Mouse (Mus musculus) forebrain, embryonic 16.5 days (tissue): ENCODE data around the gene Fosl1. TPM values are rescaled to one million over a fixed set of nuclear protein-coding genes. Genes with fewer than 3 reads are reported as not detected.

Experiments
- ATAC-seq: fragments of 200-750 bp; cut with Nextera tagmentation; 2 replicates; pipeline ENCODE4 v1.8.0; 2017; ENCODE audit warnings: mild to moderate bottlenecking, moderate library complexity
- H3K27ac ChIP-seq: fragments of 300-500 bp; sonication (generic); 2 replicates; pipeline ENCODE4 v1.5.1; 2014; ENCODE audit warnings: low read length, control low read depth
- H3K27me3 ChIP-seq: fragments of 300-500 bp; sonication (generic); replicated peaks from 2 replicates; pipeline ENCODE4 v1.6.1; 2014; ENCODE audit warnings: low read length; ENCODE audit not compliant: control insufficient read depth, insufficient read depth
- H3K36me3 ChIP-seq: fragments of 300-500 bp; sonication (generic); 2 replicates; pipeline ENCODE4 v1.6.1; 2014; ENCODE audit not compliant: control insufficient read depth, insufficient read depth
- H3K4me1 ChIP-seq: fragments of 300-500 bp; sonication (generic); replicated peaks from 2 replicates; pipeline ENCODE4 v1.6.1; 2014; ENCODE audit warnings: low read length; ENCODE audit not compliant: control insufficient read depth, insufficient read depth
- H3K4me2 ChIP-seq: fragments of 300-500 bp; sonication (generic); 2 replicates; pipeline ENCODE4 v1.6.1; 2014; ENCODE audit warnings: mild to moderate bottlenecking, low read length, control low read depth
- H3K4me3 ChIP-seq: fragments of 300-500 bp; sonication (generic); replicated peaks from 2 replicates; pipeline ENCODE4 v1.5.1; 2014; ENCODE audit warnings: mild to moderate bottlenecking, low read length, control low read depth
- H3K9ac ChIP-seq: fragments of 300-500 bp; sonication (generic); replicated peaks from 2 replicates; pipeline ENCODE4 v1.6.1; 2014; ENCODE audit warnings: low read depth, low read length, control low read depth
- H3K9me3 ChIP-seq: fragments of 300-500 bp; sonication (generic); 2 replicates; pipeline ENCODE4 v1.6.1; 2016; ENCODE audit warnings: low read length; ENCODE audit not compliant: control insufficient read depth
- WGBS: fragments of 180-500 bp; shearing (Covaris S2); extraction: QIAGEN DNeasy Blood & Tissue Kit; methylation state at CpG from one replicate; pipeline ENCODE4 v1.1.7; 2014; 5-methylcytosine and 5-hydroxymethylcytosine counted together
- polyA plus RNA-seq: library from polyadenylated mRNA; unstranded; fragments of >200 nt; fragmentation: Nextera tagmentation; extraction: Ambion mirVana; gene quantifications from 2 replicates; pipeline ENCODE4 v1.2.1, GENCODE M21; 2015

Fosl1 gene
- polyA plus RNA-seq, 1 experiment from 2014 or later = not detected

DNA sequence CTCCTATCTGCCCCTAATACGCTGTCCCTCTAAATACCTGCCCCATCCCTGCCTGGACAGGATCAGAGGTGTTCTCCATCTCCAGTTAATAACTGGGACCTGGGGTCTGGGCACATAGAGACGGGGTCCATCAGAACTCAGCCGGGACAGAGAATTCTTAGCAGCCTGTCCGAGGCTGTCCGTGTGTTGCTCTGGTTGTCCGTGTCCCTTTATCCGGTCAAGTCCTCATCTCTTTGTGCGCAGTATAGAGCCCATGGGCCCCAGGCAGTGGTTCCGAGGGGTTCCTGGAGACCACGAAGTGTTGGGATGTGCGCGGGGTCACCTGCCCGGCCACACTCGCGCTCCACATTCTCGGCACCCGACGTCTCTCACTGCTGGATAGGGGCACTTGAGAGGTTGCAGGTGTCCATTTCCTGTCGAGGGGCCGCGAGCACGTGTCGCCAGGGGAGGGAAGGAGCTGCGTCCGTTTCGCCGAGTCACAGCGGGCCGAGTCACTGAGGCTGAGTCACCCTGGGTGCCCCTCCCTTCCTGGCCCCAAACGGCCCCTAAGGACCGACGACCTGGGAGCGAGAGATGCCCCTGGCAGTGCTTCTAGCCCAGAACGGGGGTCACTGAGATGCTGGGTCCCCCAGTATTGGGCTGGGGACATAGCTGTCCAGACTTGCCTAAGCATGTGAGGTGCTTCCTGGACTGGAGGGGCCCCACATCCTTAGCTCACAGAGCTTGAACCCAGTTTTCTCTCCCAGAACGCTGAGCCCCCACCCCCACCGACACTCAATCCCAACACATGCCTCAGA is 1.2 kb downstream of the Fosl1 start:
- H3K9me3 ChIP-seq = no peaks in the 10 kb centered on the region
- no peak overlapping the region for H3K9ac ChIP-seq
- 8% methylated on average over 36 of the region's 36 CpGs for WGBS
- no peak overlapping the region for H3K27ac ChIP-seq
- no peak for ATAC-seq
- H3K4me2 ChIP-seq = peak overlapping the region; percentile 96
- H3K4me1 ChIP-seq = peaks cover 16% of the 10 kb centered on the region
- peak overlapping the region; percentile 59 for H3K4me3 ChIP-seq
- H3K27me3 ChIP-seq = peaks cover 39% of the 10 kb centered on the region
- no peaks in the 10 kb centered on the region for H3K36me3 ChIP-seq

- H3K27me3 ChIP-seq = peaks cover 37% of the 10 kb centered on the region
Measured at GRCm38 (mm10) chr19:5449673-5450072, 2.3 kb downstream of the Fosl1 start.

DNA sequence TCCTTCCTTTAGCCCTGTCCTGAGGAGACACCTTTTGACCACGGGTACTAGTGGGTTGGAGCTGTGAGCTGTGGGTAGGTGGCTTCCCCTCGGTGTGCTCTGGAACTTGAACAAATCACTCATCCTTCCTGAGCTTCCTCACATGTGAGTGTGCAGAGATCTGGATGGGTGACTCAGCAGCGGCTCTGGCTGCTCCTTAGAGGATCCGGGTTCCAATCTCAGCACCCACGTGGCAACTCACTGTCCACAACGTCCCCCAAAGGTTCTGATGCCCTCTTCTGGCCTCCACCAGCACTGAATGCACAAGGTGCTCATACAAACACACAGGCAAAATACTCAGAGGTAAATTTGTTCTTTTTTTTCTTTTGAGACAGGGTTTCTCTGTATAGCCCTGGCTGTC is 4.4 kb downstream of the Fosl1 start:
- ATAC-seq = no peak
- H3K4me3 ChIP-seq = no peak overlapping the region
- 0 out of 2 replicates have a peak, but pooled peaks cover 2% of the 10 kb centered on the region for H3K36me3 ChIP-seq
- H3K4me2 ChIP-seq = no peak overlapping the region
- H3K27me3 ChIP-seq = peaks cover 33% of the 10 kb centered on the region
- no peak overlapping the region for H3K27ac ChIP-seq
- WGBS = 83% methylated on average over 6 of the region's 6 CpGs
- H3K4me1 ChIP-seq = peaks cover 37% of the 10 kb centered on the region
- H3K9me3 ChIP-seq = no peaks in the 10 kb centered on the region
- no peak overlapping the region for H3K9ac ChIP-seq

More at GRCm38 (mm10) chr19:5449673-5450072, 2.3 kb downstream of the Fosl1 start:
- H3K36me3 ChIP-seq = 0 out of 2 replicates have a peak, but pooled peaks cover 2% of the 10 kb centered on the region
- no peak overlapping the region for H3K9ac ChIP-seq
- H3K4me1 ChIP-seq = peaks cover 17% of the 10 kb centered on the region
- no peak overlapping the region for H3K4me2 ChIP-seq
- H3K9me3 ChIP-seq = no peaks in the 10 kb centered on the region
- ATAC-seq = no peak
- no peak overlapping the region for H3K4me3 ChIP-seq
- no peak overlapping the region for H3K27ac ChIP-seq
- WGBS = 88% methylated on average over 3 of the region's 3 CpGs

DNA sequence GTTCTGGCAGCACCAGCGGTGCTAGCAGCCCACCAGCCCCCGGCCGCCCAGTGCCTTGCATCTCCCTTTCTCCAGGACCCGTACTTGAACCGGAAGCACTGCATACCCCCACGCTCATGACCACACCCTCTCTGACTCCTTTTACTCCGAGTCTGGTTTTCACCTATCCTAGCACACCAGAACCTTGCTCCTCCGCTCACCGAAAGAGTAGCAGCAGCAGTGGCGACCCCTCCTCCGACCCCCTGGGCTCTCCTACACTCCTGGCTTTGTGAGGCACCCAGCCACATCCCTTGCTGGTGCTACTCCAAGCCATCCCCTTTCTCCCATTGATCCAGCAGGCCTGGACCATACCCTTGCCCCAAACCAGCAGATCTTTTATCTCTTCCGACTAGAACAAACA is 7.7 kb downstream of the Fosl1 start:
- no peak for ATAC-seq
- Histone ChIP-seq H3K4me2 (peak overlapping the region; percentile 76), H3K4me3 (no peak overlapping the region), H3K9me3 (no peaks in the 10 kb centered on the region), H3K9ac (peak overlapping the region; percentile 23; the same call in 1 of the 2 replicates), H3K27ac (no peak overlapping the region), H3K27me3 (peaks cover 5% of the 10 kb centered on the region), H3K36me3 (0 out of 2 replicates have a peak, but pooled peaks cover 2% of the 10 kb centered on the region), H3K4me1 (peaks cover 36% of the 10 kb centered on the region)
- WGBS = 85% methylated on average over 12 of the region's 12 CpGs

GRCm38 (mm10) chr19:5455568-5455967 is 8.2 kb downstream of the Fosl1 start:
- no peak overlapping the region for H3K27ac ChIP-seq
- H3K36me3 ChIP-seq = 0 out of 2 replicates have a peak, but pooled peaks cover 2% of the 10 kb centered on the region
- 66% methylated on average over 8 of the region's 8 CpGs for WGBS
- H3K27me3 ChIP-seq = peaks cover 2% of the 10 kb centered on the region; the same call in 1 of the 2 replicates
- H3K9me3 ChIP-seq = no peaks in the 10 kb centered on the region
- H3K4me1 ChIP-seq = peaks cover 38% of the 10 kb centered on the region
- H3K9ac ChIP-seq = peak overlapping the region; percentile 23; the same call in 1 of the 2 replicates
- ATAC-seq = no peak
- H3K4me2 ChIP-seq = peak overlapping the region; percentile 76
- H3K4me3 ChIP-seq = peak overlapping the region; percentile 81

DNA sequence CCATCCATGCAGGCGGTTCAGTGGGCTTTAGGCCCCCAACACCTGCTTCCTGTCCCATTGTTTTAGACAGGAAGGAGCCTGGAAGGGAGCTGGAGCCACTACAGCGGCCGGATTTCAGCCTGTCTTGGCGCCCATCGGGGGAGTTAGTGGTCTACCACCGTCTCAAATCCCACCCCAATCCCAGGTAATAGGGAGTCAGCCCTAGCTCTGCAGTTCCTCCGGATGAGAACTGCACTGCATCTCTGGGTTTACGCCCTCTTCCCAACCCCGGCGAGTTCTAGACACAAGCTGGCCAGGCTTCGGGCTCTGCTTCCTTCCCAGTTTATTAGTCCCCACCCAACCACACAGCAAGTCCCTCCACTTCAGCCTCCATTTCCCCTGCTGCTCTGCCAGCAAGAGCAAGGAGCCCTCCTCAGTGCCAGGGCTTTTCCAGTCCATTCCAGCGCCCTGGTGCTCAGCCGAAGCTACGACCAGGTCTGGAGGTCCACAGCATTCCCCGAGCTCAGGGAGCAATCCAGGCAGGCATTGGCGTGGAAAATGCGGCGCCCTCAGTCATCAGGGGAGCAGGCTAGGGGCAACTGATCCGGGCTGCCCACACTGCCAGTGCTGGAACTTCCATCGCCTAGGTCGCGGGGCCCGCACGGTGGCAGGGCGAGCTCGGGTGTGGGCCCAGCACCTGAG is 9.0 kb downstream of the Fosl1 start:
- Histone ChIP-seq H3K27me3 (peaks cover 2% of the 10 kb centered on the region; the same call in 1 of the 2 replicates), H3K4me1 (peaks cover 43% of the 10 kb centered on the region), H3K9me3 (no peaks in the 10 kb centered on the region), H3K9ac (peak overlapping the region; percentile 87), H3K4me2 (peak overlapping the region; percentile 76), H3K27ac (peak overlapping the region; percentile 95), H3K36me3 (0 out of 2 replicates have a peak, but pooled peaks cover 2% of the 10 kb centered on the region), H3K4me3 (peak overlapping the region; percentile 81)
- no peak; the same call in 1 of the 2 replicates for ATAC-seq
- 1% methylated on average over 26 of the region's 26 CpGs for WGBS

GRCm38 (mm10) chr19:5456922-5457745 is 9.8 kb downstream of the Fosl1 start:
- H3K4me1 ChIP-seq = peaks cover 49% of the 10 kb centered on the region
- H3K4me2 ChIP-seq = peak overlapping the region; percentile 76
- peak; percentile 95 for ATAC-seq
- peak overlapping the region; percentile 81 for H3K4me3 ChIP-seq
- no peaks in the 10 kb centered on the region for H3K9me3 ChIP-seq
- peak overlapping the region; percentile 95 for H3K27ac ChIP-seq
- under 1% methylated on average over 70 of the region's 70 CpGs for WGBS
- H3K36me3 ChIP-seq = 0 out of 2 replicates have a peak, but pooled peaks cover 2% of the 10 kb centered on the region
- H3K9ac ChIP-seq = peak overlapping the region; percentile 87
- H3K27me3 ChIP-seq = peaks cover 2% of the 10 kb centered on the region; the same call in 1 of the 2 replicates

- ATAC-seq = peak; percentile 12
- Histone ChIP-seq H3K9ac (peak within 1 kb of the TSS; percentile 87), H3K4me3 (peak within 1 kb of the TSS; percentile 81), H3K4me1 (peaks cover 49% of the 10 kb centered on the region), H3K9me3 (no peaks in the 10 kb centered on the region), H3K27me3 (peaks cover 2% of the 10 kb centered on the region; the same call in 1 of the 2 replicates), H3K4me2 (peak within 1 kb of the TSS; percentile 76), H3K27ac (peak within 1 kb of the TSS; percentile 95), H3K36me3 (peaks cover 4% of the 10 kb centered on the region)
- 20% methylated on average over 14 of the region's 14 CpGs for WGBS
Measured at GRCm38 (mm10) chr19:5457746-5458442, 10.5 kb downstream of the Fosl1 start, which contains the start of gene Ccdc85b. Gene Ccdc85b, minus strand, starts transcription at chr19:5457894.
